Mouse (Mus musculus) T-helper 17 cell (primary cell): ENCODE results near the gene Foxl1.

Experiments
- in situ Hi-C, 2 experiments: fragments of 300-600 bp; cut with MboI, MseI; formaldehyde crosslinking; loops; 1 replicate in 1 of 2; 2 replicates in 1 of 2; pipeline ENCODE4 v1.15.1; 2025; ENCODE audit warnings: high pct_unique_total_duplicates in 2 of 2

Foxl1 gene

DNA sequence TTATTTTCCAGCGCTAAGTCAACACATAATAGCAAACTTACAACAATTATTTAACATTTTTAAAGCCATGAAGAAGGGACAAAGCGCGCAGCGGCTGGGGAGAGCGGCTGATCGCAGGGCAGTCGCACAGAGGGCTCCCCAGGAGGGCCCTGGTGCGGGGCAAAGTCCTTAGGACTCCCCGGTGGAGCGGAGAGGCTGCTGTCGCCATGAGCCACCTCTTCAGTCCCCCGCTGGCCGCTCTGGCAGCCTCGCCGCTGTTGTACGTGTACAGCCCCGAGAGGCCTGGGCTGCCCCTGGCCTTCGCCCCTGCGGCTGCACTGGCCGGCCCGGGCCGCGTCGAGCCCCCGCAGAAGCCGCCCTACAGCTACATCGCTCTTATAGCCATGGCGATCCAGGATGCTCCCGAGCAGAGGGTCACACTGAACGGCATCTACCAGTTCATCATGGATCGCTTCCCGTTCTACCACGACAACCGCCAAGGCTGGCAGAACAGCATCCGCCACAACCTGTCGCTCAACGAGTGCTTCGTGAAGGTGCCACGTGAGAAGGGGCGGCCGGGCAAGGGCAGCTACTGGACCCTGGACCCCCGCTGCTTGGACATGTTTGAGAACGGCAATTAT lies at the start of gene Foxl1:
Gene Foxl1, plus strand, starts transcription at position 185 of the 620 bp plus-strand sequence.
- in situ Hi-C loops = no loop called here

DNA sequence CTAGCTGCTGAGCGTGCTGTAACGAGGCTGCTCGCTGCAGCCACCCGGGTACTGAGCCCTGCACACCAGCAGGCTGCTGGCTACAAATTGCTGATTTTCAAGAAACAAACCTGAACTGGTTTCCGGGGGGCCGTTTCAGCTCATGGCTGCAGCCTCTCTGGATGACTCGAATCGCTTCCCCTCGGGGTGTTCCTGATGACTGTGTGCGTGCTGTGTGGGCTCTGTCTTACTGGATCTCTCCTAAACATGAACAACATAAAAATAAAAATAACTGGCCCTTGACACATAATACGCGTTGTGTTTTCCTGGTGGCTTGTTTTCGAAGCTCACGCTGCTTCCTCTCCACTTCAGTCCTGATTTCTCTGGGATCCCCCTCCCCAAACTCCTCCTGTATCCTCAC lies 49.0 kb upstream of the Foxl1 start:
- in situ Hi-C loops = loop anchor here (5.0 to 25.0 kb wide), 2 partner anchors 251 to 441 kb away; partner anchors contain the start of gene 1190005I06Rik (in 1 of the 2)

DNA sequence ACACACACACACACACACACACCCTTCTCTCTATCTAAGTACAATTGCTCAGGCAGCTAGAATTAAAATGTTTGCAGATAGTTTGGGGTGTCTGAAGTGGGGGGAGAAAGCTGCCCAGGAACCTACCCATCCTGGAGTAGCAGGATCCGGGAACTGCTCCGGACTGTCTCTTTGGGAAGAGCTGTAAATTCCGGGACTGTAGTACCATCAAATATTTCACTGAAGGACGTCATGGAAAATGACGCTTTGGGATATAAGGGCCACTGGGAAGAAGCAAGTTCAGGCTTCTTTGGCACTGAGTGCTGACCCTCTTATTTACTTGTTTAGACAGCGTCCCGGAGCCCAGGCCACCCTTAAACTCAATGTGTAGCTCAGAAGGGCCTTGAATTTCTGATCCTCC lies 48.5 kb upstream of the Foxl1 start:
- in situ Hi-C loops = loop anchor here (5.0 to 25.0 kb wide), 2 partner anchors 252 to 442 kb away; partner anchors contain the start of gene 1190005I06Rik (in 1 of the 2)

DNA sequence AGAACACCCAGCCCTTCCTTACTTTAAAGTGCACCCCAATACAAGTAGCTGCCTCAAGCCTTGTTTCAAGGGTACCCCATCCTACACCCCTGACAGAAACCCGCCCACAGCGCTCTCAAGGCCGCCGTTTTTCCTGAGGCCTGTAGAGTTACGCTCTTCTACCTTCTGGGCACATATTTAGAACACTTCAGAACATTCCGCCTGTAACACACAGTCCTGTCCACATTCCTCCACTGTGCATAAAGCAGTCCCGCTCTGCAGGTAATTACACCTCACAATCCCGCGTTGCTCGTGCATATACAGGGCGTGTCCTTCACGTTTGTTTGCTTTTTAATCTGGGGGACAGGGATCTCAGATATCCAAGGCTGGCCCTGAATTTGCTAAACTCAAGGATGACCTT lies 47.8 kb upstream of the Foxl1 start:
- in situ Hi-C loops = loop anchor here (5.0 to 25.0 kb wide), 3 partner anchors 253 to 443 kb away; partner anchors contain the start of gene 1190005I06Rik (in 1 of the 2)

DNA sequence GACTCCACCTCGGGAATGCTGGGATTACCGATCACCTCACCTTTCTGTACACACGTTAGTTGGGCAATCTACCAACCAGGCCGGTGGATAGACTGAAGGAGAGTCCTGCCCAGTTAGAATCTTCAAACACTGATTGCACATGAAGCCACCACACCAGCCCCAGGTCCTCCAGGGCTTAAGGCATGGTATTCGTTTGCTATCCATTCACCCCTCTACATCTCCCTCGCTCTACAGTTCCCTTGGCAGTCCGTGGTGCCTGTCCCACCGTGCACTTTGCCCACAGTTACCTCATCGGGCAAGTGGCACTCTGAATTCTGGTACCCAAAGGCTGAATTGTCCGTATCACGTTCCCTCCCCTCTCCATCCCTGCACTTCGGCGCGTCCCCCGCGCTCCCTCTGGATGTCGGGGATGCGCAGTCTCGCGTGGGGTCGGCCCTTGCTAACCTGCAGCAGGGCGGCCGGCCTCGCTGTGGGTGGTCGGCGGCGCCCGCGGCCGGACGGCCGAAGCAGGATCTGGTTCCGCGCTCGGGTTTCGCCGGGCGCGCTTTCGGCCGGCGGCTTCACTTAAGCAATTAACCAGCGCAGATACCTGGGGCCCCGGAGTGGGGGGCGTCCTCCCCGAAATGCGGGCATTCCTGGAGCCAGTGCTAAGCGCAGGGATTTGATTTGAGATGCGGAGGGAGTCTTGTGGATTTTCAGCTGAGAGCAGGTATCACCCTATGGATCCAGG lies 47.2 kb upstream of the Foxl1 start:
- in situ Hi-C loops = loop anchor here (10.0 to 25.0 kb wide), 2 partner anchors 426 to 443 kb away; partner anchors contain the start of gene 1190005I06Rik (in 1 of the 2)

DNA sequence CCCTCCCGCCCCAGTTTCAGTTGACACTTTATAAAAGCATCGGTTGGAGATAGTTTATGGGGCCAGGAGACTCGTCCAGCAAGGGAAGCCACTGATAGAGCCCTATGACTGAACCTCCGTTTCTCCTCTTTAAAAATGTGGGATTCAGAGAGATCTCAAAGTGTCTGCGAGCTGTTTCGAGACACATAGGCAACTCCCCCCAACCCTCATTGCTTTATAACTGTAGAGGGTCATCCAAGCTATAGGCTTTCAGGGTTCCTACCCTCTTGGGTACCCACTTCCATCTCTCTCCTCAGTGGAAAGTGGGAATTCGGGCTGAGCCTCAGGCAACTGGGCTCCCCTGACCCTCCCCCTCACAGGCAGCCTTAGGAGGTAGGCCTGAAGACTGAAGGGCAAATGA lies 46.3 kb upstream of the Foxl1 start:
- in situ Hi-C loops = loop anchor here (10.0 to 25.0 kb wide), 2 partner anchors 427 to 444 kb away; partner anchors contain the start of gene 1190005I06Rik (in 1 of the 2)

DNA sequence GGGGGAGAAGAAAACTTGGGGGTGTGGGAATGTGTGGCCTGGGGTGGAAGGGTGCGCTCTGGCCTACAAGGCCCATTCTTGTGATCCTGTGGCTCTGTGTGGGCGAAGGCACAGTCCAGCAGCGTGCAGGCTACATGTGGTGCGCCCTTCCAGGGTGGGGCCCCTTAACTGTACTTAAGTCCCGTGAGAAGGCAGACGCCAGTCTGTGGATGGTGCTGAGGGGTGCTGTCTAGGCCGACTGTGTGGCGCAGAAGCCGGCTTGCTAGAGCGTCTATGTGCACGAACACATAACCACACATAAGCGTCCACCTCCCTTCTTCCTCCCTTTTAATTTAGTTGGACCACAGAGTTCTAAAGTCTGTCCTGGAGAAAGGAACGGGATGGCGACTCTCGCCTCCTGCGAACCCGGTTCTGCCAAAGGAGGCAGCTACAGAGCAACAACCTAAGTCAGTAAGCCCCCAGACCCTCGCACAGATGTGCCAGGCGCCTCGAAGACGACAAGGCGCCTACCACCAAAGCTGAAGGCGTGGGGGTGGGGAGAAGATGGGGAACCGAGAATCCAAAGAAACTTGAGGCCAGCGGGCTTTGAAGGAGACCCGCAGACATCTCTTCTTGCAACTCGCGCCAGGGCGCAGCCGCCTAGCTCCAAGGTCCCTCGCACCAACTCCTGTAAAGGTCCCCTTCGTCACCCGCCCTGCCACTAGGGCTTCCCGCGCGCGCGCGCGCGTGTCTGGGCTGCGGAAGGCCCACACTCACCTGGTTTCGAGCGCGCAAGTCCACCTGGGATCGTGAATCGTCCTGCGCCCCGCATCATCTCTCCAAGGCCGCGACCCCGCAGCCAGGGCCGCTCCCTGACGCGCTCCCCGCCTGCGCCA lies 45.3 kb upstream of the Foxl1 start:
- in situ Hi-C loops = loop anchor here (10.0 to 25.0 kb wide), 2 partner anchors 428 to 445 kb away; partner anchors contain the start of gene 1190005I06Rik (in 1 of the 2)

DNA sequence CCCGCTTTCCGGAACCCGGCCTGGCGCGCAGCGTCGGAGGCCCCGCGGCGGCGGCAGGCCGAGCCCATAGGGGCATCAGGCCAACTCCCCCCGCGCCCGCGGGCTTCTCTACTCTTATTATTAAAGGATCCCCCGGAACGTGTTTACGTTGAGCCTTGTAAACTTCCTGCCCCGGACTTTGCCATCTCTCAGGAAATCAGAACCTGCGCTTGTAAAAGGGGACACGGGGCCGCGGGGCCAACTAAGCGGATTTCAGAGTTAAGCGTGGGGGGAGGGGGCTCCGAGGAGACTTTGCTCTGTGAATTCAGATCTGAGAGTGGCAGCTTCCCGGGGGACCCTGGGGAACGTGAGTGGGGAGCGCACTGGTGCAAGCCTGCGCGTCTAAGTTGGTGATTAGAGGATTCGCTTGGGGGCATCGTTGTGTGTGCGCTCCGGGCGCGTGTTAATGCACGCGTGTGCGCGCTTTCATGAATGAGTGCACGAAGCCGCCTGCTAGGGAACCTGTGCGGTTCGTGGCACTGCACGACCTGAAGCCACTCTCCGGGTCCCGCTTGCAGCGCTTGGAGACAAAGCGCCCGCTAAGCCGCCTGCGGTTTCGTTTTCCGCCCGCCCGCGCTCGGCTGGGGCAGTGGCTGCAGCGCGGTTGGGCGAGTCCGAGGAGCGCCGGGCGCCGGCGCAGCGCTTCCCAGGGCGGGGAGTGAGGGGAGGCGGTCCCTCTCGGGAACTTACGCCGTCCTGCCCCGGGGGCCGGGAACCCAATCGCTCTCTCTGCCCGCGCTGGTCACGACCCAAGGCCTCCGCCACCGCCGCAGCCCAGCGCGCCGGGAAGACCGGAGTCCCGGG lies 44.4 kb upstream of the Foxl1 start:
- in situ Hi-C loops = loop anchor here (10.0 to 25.0 kb wide), 2 partner anchors 429 to 446 kb away; partner anchors contain the start of gene 1190005I06Rik (in 1 of the 2)

DNA sequence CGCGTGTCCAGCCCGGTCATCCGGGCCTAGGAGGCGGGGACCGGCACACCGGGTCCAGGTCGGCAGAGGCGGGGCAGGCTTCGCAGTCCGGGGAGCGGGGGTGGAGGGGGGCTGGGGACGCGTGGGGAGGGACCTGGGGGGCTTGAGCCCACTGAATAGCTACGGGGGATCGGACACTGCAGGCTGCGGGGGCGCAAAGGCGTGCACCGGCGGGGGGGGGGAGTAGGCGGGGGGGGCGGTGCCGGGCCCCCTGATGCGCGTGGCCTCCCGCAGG lies 43.9 kb upstream of the Foxl1 start:
- in situ Hi-C loops = loop anchor here (10.0 to 25.0 kb wide), 2 partner anchors 429 to 447 kb away; partner anchors contain the start of gene 1190005I06Rik (in 1 of the 2)

DNA sequence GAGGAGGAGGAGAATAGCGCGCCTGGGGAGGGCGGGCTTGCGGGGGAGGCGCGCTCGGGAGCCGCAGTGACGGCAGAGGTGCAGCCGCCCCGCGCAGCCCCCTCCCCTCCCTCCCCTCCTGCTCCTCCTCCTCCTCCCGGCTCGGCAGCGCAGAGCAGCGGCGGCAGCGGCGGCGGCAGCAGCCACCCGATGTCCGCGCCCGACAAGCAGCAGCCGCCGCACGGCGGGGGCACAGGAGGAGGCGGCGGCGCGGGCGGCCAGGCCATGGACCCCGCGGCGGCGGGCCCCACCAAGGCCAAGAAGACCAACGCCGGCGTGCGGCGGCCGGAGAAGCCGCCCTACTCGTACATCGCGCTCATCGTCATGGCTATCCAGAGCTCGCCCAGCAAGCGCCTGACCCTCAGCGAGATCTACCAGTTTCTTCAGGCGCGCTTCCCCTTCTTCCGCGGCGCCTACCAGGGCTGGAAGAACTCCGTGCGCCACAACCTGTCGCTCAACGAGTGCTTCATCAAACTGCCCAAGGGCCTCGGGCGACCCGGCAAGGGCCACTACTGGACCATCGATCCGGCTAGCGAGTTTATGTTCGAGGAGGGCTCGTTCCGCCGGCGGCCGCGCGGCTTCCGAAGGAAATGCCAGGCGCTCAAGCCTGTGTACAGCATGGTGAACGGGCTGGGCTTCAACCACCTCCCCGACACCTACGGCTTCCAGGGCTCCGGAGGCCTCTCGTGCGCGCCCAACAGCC lies 43.4 kb upstream of the Foxl1 start, which contains the start of gene Foxf1:
Gene Foxf1, plus strand, starts transcription at position 177 of the 742 bp plus-strand sequence.
- in situ Hi-C loops = loop anchor here (10.0 to 25.0 kb wide), 2 partner anchors 430 to 447 kb away; partner anchors contain the start of gene 1190005I06Rik (in 1 of the 2)

DNA sequence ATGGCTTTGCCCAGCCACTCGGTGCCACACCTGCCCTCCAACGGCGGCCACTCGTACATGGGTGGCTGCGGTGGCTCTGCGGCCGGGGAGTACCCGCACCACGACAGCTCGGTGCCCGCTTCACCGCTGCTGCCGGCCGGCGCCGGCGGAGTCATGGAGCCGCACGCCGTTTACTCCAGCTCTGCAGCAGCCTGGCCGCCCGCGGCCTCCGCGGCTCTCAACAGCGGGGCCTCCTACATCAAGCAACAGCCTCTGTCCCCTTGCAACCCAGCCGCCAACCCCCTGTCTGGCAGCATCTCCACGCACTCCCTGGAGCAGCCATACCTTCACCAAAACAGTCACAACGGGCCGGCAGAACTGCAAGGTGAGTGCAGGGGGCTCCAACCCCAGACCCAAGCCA lies 42.7 kb upstream of the Foxl1 start:
- in situ Hi-C loops = loop anchor here (10.0 to 25.0 kb wide), 2 partner anchors 430 to 448 kb away; partner anchors contain the start of gene 1190005I06Rik (in 1 of the 2)

DNA sequence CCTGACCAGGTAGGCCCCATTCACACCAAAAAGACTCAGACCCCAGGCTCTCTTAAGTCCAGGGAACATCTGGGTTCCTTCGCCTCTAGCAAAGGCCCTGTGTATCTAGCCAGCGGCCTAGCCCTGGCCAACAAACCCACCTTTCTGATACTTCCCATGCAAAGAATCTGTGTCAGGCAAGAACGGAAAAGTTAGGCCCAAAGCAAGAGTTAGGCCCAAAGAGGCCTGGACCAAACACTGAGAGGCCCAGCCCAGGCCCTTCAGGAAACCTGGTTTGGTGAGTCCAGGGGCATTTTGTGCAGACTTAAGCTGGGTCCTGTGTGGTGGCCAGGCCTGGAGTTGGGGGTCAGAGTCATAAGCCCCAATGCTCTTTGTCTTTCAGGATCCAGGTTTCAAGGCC lies 42.2 kb upstream of the Foxl1 start:
- in situ Hi-C loops = loop anchor here (10.0 to 25.0 kb wide), 2 partner anchors 431 to 448 kb away; partner anchors contain the start of gene 1190005I06Rik (in 1 of the 2)

DNA sequence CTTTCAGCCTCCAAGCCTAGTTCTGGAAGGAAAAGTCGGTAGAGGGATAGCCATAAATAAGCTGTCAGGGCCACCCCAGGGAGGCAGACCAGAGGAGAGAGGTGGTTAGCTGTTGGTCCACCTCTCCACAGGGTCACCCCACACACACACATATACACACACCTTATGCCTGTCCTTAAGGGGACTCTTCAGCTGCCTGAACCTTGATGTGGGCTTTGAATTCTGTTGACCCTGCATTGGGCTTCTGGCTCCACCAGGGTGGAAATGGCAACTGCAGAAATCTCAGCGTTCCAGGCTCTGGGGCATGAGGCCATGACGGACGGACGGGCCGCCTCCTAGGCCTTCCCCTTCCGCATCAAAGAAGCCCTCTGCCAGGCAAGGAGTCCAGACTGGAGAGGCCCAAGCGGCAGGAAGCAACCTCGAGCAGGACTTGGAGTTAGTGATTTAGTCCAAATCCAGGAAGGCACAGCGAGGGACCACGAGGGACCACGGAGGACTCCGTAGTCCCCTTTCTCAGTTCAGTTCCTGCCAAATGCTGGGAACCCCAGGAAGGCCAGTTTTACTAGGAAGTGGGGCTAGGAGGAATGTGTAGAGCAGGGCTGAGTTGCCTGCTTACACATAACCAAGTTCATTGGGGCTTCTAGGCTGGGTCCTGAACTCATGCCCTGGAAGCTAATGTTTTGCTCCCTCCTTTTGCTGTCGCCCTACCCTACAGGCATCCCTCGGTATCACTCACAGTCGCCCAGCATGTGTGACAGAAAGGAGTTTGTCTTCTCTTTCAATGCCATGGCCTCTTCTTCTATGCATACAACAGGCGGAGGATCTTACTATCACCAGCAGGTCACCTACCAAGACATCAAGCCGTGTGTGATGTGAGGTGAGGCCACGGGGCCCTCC lies 41.5 kb upstream of the Foxl1 start:
- in situ Hi-C loops = loop anchor here (10.0 to 25.0 kb wide), 2 partner anchors 431 to 449 kb away; partner anchors contain the start of gene 1190005I06Rik (in 1 of the 2)

DNA sequence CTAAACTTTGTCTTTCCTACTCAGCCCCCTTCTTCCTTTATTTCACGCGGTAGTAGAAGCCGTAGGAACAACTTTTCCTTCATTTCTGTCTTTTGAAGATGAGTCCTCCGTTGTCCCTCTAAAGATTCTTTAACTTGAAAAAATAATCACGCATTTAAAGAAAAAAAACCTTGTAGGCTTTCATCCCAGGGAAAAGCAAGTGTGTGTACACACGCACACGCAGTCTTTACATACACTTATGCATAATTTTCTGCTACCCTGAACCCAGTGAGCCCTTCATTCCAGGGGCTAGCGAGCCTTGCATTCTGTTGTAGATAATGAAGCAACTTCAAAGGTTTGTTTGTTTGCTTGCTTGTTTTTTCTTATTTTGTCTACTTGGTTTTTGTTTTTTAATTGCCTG lies 39.5 kb upstream of the Foxl1 start:
- in situ Hi-C loops = loop anchor here (10.0 to 25.0 kb wide), 2 partner anchors 433 to 451 kb away; partner anchors contain the start of gene 1190005I06Rik (in 1 of the 2)

DNA sequence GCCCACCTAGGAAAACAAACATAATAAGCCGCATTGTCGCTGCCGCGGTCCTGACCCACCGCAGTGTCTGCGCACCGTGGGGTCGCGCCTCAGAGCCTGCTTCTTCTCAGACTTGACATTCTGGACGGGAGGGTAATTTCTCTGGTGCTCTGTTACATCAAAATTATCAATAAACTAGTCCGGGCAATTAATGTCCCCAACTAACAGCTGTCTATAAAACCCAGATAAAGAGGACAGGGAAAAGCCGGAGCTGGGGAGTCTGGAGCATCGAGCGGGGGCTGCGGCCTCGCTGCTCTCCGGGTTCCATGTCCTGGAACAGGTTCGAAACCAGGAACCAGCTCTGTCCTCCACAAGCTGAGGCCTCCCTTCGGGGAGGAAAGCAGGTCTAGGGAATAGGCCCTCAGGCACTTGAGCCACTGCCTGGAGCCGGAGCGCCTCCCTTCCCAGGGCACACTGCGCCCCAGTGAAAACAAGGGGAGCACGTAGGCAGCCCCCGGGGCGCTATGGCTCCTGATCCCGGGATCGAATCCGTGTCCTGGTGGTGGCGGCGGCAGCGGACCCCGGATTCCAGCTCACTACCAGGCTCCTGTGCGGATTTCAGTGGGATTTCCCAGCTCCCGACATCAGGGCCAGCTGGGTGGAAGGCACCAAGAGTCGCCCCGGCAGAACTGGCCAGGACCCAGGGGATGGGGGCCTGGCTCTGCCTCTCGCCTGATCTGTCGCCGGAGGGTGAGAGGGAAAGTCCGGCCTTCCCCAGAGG lies 38.7 kb upstream of the Foxl1 start:
- in situ Hi-C loops = loop anchor here (10.0 to 25.0 kb wide), 2 partner anchors 434 to 452 kb away; partner anchors contain the start of gene 1190005I06Rik (in 1 of the 2)

DNA sequence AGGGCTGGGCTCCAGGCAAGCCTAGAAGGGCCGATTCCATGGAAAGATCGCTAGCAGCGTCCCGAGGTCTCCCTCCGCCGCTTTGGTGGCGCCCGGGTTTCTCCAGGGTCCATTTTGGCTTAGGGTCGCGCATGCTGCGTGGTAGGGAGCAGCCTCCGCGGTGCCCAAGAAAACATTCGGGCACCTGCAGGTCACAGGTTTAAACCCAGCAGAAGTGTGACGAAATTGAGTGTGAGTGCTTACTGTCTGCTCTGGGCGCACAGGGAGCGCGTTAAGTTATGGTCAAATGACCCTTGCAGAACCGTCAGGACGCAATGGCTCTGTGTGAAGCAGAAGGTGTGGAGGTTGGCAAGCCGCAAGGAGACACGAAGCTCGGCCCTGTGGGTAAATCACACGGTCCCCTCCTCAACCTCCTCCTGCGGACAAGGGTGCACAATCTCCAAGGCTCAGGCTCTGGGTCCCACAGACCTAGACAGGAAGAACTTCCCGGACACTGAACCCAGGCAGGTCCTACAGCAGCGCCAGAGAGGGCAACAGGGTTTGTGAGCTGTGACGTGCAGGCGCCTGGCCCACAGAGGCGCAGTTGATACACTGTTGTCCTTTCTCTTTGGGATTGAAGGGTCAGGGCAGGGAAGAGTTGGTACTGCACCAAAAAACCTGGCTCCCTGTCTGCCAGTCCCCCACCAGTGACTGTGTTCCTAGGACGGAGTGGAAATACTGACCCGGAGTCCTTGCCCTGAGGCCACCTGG lies 37.9 kb upstream of the Foxl1 start:
- in situ Hi-C loops = loop anchor here (5.0 to 25.0 kb wide), 3 partner anchors 118 to 453 kb away; partner anchors contain the start of gene 1190005I06Rik (in 1 of the 2)
